Comparison of ENCODE assay signal across 16 mouse cellular contexts in the genomic region with DNA sequence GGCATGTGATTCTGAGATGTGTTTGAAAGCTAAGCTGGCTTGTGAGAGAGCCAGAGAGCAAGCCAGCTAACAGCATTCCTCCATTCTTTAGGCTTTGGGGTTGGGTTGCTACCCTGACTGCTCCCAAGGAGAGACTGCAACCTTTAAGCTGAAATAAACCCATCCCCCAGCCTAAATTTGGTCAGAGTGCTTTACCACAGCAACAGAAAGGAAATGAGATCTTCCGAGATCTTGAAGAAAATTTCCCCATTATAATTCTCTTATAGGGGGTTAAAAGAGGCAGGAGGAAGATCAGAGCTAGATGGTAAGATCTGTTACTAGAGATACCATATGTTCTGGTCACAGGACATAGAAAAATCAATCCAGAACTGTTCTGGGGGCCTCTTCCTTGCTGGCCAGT. TPM values are rescaled to one million over a fixed set of nuclear protein-coding genes. Genes with fewer than 3 reads are reported as not detected.
DNase-seq lines count a peak whose midpoint lies in the region; ATAC-seq and TF ChIP-seq lines count a peak whose summit lies in the region.
"Had no signal": no experiment of that assay in that cellular context is flagged by ENCODE, and none has a peak within 500 bp of the region (broad histone marks: within the 10 kb centered on the region; RNA-seq: fewer than 3 reads in every experiment).

No protein-coding gene starts in this region.

- H3K79me2 ChIP-seq in MEL (ENCODE audit: control insufficient read depth, insufficient read depth, low read length, poor library complexity) = no peaks in the 10 kb centered on the region

- H3K4me3 ChIP-seq in heart, embryonic 11.5 days (ENCODE audit: low read depth, low read length) = no peak overlapping the region
- H3K4me3 ChIP-seq in lung, embryonic 16.5 days (ENCODE audit: low read length) = no peak overlapping the region
- H3K4me3 ChIP-seq in MEL (ENCODE audit: control insufficient read depth in 1 of 2, insufficient read depth in 1 of 2, low read depth in 2 of 2, low read length in 2 of 2) = no peak overlapping the region
- H3K4me3 ChIP-seq in liver, embryonic 16.5 days (ENCODE audit: low read depth, low read length) = no peak overlapping the region
- H3K4me3 ChIP-seq in hindbrain, embryonic 13.5 days = no peak overlapping the region
- H3K4me3 ChIP-seq: neural tube, embryonic 15.5 days had no signal

- no peak overlapping the region for H3K4me2 ChIP-seq in heart, embryonic 11.5 days
- H3K4me2 ChIP-seq in lung, embryonic 16.5 days (ENCODE audit: low read depth, low read length) = no peak overlapping the region
- H3K4me2 ChIP-seq in liver, embryonic 16.5 days (ENCODE audit: low read depth, low read length) = no peak overlapping the region
- no peak overlapping the region for H3K4me2 ChIP-seq in hindbrain, embryonic 13.5 days
- H3K4me2 ChIP-seq: neural tube, embryonic 15.5 days had no signal

- no peak for TF ChIP-seq EP300 in MEL (IDR thresholded peaks at IDR 0.05; ENCODE audit: low read depth in 1 of 2, low read length in 2 of 2)

- no peaks in the 10 kb centered on the region for H3K27me3 ChIP-seq in heart, embryonic 11.5 days (ENCODE audit: control insufficient read depth, insufficient read depth, low read length)
- no peaks in the 10 kb centered on the region for H3K27me3 ChIP-seq in lung, embryonic 16.5 days (ENCODE audit: control insufficient read depth, insufficient read depth, low read depth, low read length)
- no peaks in the 10 kb centered on the region for H3K27me3 ChIP-seq in MEL (ENCODE audit: control insufficient read depth in 1 of 2, insufficient read depth in 2 of 2, low read length in 2 of 2)
- no peaks in the 10 kb centered on the region for H3K27me3 ChIP-seq in liver, embryonic 16.5 days (ENCODE audit: control insufficient read depth, insufficient read depth, low read depth, low read length)
- H3K27me3 ChIP-seq in hindbrain, embryonic 13.5 days = no peaks in the 10 kb centered on the region
- H3K27me3 ChIP-seq: neural tube, embryonic 15.5 days had no signal

- ATAC-seq in heart, embryonic 11.5 days (replicated peaks; ENCODE audit: insufficient number of reproducible peaks, low FRiP score, low TSS enrichment) = no peak
- ATAC-seq in lung, embryonic 16.5 days (ENCODE audit: low read depth) = no peak
- no peak for ATAC-seq in liver, embryonic 16.5 days (ENCODE audit: low read depth)
- no peak for ATAC-seq in hindbrain, embryonic 13.5 days (ENCODE audit: low FRiP score)

- H3K9ac ChIP-seq in heart, embryonic 11.5 days (ENCODE audit: low read depth, low read length) = no peak overlapping the region
- no peak overlapping the region for H3K9ac ChIP-seq in lung, embryonic 16.5 days (ENCODE audit: low read length)
- H3K9ac ChIP-seq in MEL (ENCODE audit: control insufficient read depth, low read depth, low read length, poor library complexity, severe bottlenecking) = peak overlapping the region; percentile 1; the same call in 1 of the 2 replicates
- no peak overlapping the region for H3K9ac ChIP-seq in liver, embryonic 16.5 days (ENCODE audit: low read depth, low read length)
- no peak overlapping the region for H3K9ac ChIP-seq in hindbrain, embryonic 13.5 days
- H3K9ac ChIP-seq: neural tube, embryonic 15.5 days had no signal

- H3K27ac ChIP-seq in heart, embryonic 11.5 days (ENCODE audit: low read depth, low read length) = peak overlapping the region; percentile 59; the same call in 1 of the 2 replicates
- H3K27ac ChIP-seq in lung, embryonic 16.5 days (ENCODE audit: low read length) = peak overlapping the region; percentile 72
- peak overlapping the region; percentile 82 for H3K27ac ChIP-seq in MEL (ENCODE audit: control insufficient read depth, low read depth, low read length)
- H3K27ac ChIP-seq in liver, embryonic 16.5 days (ENCODE audit: low read length) = peak overlapping the region; percentile 48
- H3K27ac ChIP-seq in hindbrain, embryonic 13.5 days = no peak overlapping the region
- H3K27ac ChIP-seq: neural tube, embryonic 15.5 days had no signal

- no peak for DNase-seq in heart, adult 8-10 months (ENCODE audit: low spot score)
- DNase-seq in lung, postnatal 4 days = no peak
- no peak for DNase-seq in MEL (ENCODE audit: low read depth, low spot score)
- DNase-seq in gastrocnemius, postnatal 4 days (ENCODE audit: low spot score in 2 of 2) = no peak
- DNase-seq: midbrain, embryonic 14.5 days had no signal

- WGBS in heart, embryonic 11.5 days (ENCODE audit: insufficient replicate concordance) = 75% methylated on average over 1 of the region's 1 CpGs
- WGBS in lung, embryonic 16.5 days = 81% methylated on average over 1 of the region's 1 CpGs
- 52% methylated on average over 1 of the region's 1 CpGs for WGBS in liver, embryonic 16.5 days (ENCODE audit: insufficient replicate concordance)
- WGBS in hindbrain, embryonic 13.5 days = 97% methylated on average over 1 of the region's 1 CpGs

- peaks cover 7% of the 10 kb centered on the region for H3K9me3 ChIP-seq in heart, embryonic 11.5 days (replicated peaks; ENCODE audit: control insufficient read depth, low read length)
- H3K9me3 ChIP-seq in lung, embryonic 16.5 days (ENCODE audit: control insufficient read depth, low read length) = peaks cover 2% of the 10 kb centered on the region; the same call in 1 of the 2 replicates
- no peaks in the 10 kb centered on the region for H3K9me3 ChIP-seq in MEL (replicated peaks; ENCODE audit: insufficient read depth, low read length)
- H3K9me3 ChIP-seq in liver, embryonic 16.5 days (replicated peaks; ENCODE audit: control insufficient read depth, low read length) = no peaks in the 10 kb centered on the region
- peaks cover 14% of the 10 kb centered on the region for H3K9me3 ChIP-seq in hindbrain, embryonic 13.5 days

- TF ChIP-seq POLR2A in MEL (IDR thresholded peaks at IDR 0.05; ENCODE audit: control insufficient read depth in 1 of 2, insufficient read depth in 1 of 2, low read depth in 1 of 2, low read length in 2 of 2, poor library complexity in 1 of 2) = no peak

- TF ChIP-seq RAD21 in MEL (IDR thresholded peaks at IDR 0.05; ENCODE audit: low read depth, low read length) = no peak

- H3K4me1 ChIP-seq in heart, embryonic 11.5 days (ENCODE audit: control insufficient read depth, insufficient read depth, low read length) = peaks cover 2% of the 10 kb centered on the region; the same call in 1 of the 2 replicates
- H3K4me1 ChIP-seq in lung, embryonic 16.5 days (replicated peaks; ENCODE audit: control insufficient read depth, insufficient read depth, low read length) = peaks cover 5% of the 10 kb centered on the region; the same call in 1 of the 2 replicates
- H3K4me1 ChIP-seq in MEL (ENCODE audit: control insufficient read depth in 1 of 2, insufficient read depth in 2 of 2, low read length in 2 of 2) = peaks cover 7% of the 10 kb centered on the region in 2 experiments
- no peaks in the 10 kb centered on the region; the same call in 1 of the 2 replicates for H3K4me1 ChIP-seq in liver, embryonic 16.5 days (ENCODE audit: control insufficient read depth, low read depth, low read length)
- no peaks in the 10 kb centered on the region for H3K4me1 ChIP-seq in hindbrain, embryonic 13.5 days (replicated peaks)
- H3K4me1 ChIP-seq: neural tube, embryonic 15.5 days had no signal

- H3K36me3 ChIP-seq in heart, embryonic 11.5 days (ENCODE audit: control insufficient read depth, insufficient read depth, low read length) = no peaks in the 10 kb centered on the region
- H3K36me3 ChIP-seq in lung, embryonic 16.5 days (ENCODE audit: control insufficient read depth, insufficient read depth, low read length) = no peaks in the 10 kb centered on the region
- peaks cover 0 to 5% of the 10 kb centered on the region in 2 experiments; a peak in 1 of 4 replicates for H3K36me3 ChIP-seq in MEL (ENCODE audit: control insufficient read depth in 1 of 2, insufficient read depth in 2 of 2, low read length in 2 of 2)
- no peaks in the 10 kb centered on the region for H3K36me3 ChIP-seq in liver, embryonic 16.5 days (ENCODE audit: control insufficient read depth, insufficient read depth)
- no peaks in the 10 kb centered on the region for H3K36me3 ChIP-seq in hindbrain, embryonic 13.5 days
- H3K36me3 ChIP-seq: neural tube, embryonic 15.5 days had no signal

- no peak for TF ChIP-seq CTCF in MEL (IDR thresholded peaks at IDR 0.05 in 2 of 3, conservative IDR thresholded peaks at IDR 0.05 in 1 of 3; ENCODE audit: control insufficient read depth in 1 of 3, insufficient read depth in 1 of 3, low read depth in 2 of 3, low read length in 3 of 3, poor library complexity in 1 of 3, severe bottlenecking in 1 of 3)

TF ChIP-seq in MEL, 35 proteins besides CTCF, POLR2A, EP300 and RAD21:
- no peak for TF ChIP-seq MYB (IDR thresholded peaks at IDR 0.05; ENCODE audit: low read depth, low read length)
- no peak for TF ChIP-seq TAL1 (IDR thresholded peaks at IDR 0.05; ENCODE audit: low read length)
- no peak for TF ChIP-seq MAZ (IDR thresholded peaks at IDR 0.05; ENCODE audit: low read depth, low read length)
- TF ChIP-seq SIN3A (IDR thresholded peaks at IDR 0.05; ENCODE audit: low read length) = no peak
- no peak for TF ChIP-seq POLR2AphosphoS5 (IDR thresholded peaks at IDR 0.05; ENCODE audit: borderline replicate concordance, low read depth, low read length)
- no peak for TF ChIP-seq NRF1 (IDR thresholded peaks at IDR 0.05; ENCODE audit: insufficient read depth, low read depth, low read length, poor library complexity, severe bottlenecking)

RNA-seq across cellular contexts. Expression of a gene that starts 34.6 kb away (rescaled TPM):
- polyA plus RNA-seq in heart, embryonic 11.5 days (2014; fragmentation: Nextera tagmentation; extraction: Ambion mirVana) = not detected in 2 replicates
- not detected for total RNA-seq in heart, adult 8-10 months (2022)
- 0.10 and 0.38 TPM in 2 replicates for polyA plus RNA-seq in lung, embryonic 16.5 days (2015; fragmentation: Nextera tagmentation; extraction: Ambion mirVana)
- total RNA-seq in MEL (2012; rRNA removed) = not detected in 2 replicates
- not detected for polyA plus RNA-seq in MEL (2012; ENCODE audit: insufficient read depth in 1 of 2, insufficient read length in 2 of 2, low read depth in 1 of 2, low replicate concordance in 2 of 2, missing spikeins in 1 of 2)
- polyA plus RNA-seq in liver, embryonic 16.5 days (2015; fragmentation: Nextera tagmentation; extraction: Ambion mirVana) = 0.27 and 0.45 TPM in 2 replicates
- not detected for total RNA-seq in gastrocnemius, postnatal 4 days (2021)
- polyA plus RNA-seq in hindbrain, embryonic 13.5 days (2015; fragmentation: Nextera tagmentation; extraction: Ambion mirVana) = not detected in 2 replicates
- total RNA-seq: adrenal gland, adult 18-20 months; heart, postnatal 10 days; layer of hippocampus, adult 18-20 months; left cerebral cortex, postnatal 14 days had no signal
- polyA plus RNA-seq: cortical plate, adult 2 months; frontal cortex, adult 2 months; midbrain, embryonic 14.5 days; neural tube, embryonic 15.5 days had no signal

RNA-seq across cellular contexts. Expression of a gene that starts 56.0 kb away (rescaled TPM):
- 43.1 and 49.7 TPM in 2 replicates for polyA plus RNA-seq in heart, embryonic 11.5 days (2014; fragmentation: Nextera tagmentation; extraction: Ambion mirVana)
- 10 to 100 TPM; 68.3 to 94.1 (median 76.8) TPM for total RNA-seq in heart, adult 8-10 months (2022)
- 41.2 and 43.6 TPM in 2 replicates for polyA plus RNA-seq in lung, embryonic 16.5 days (2015; fragmentation: Nextera tagmentation; extraction: Ambion mirVana)
- total RNA-seq in MEL (2012; rRNA removed) = 7.3 and 10.7 TPM in 2 replicates
- 10 to 100 TPM; 24.6 to 56.1 TPM for polyA plus RNA-seq in MEL (2012; ENCODE audit: insufficient read depth in 1 of 2, insufficient read length in 2 of 2, low read depth in 1 of 2, low replicate concordance in 2 of 2, missing spikeins in 1 of 2)
- 15.9 and 18.0 TPM in 2 replicates for polyA plus RNA-seq in liver, embryonic 16.5 days (2015; fragmentation: Nextera tagmentation; extraction: Ambion mirVana)
- total RNA-seq in gastrocnemius, postnatal 4 days (2021) = 100 to 1,000 TPM in 1 of 2 experiments, 10 to 100 TPM in 1; 85.1 to 102 TPM
- polyA plus RNA-seq in hindbrain, embryonic 13.5 days (2015; fragmentation: Nextera tagmentation; extraction: Ambion mirVana) = 43.3 and 43.5 TPM in 2 replicates
